Mouse (Mus musculus) mouse embryonic stem cell (cell line): ENCODE results near the gene Map4k4.

Source experiments
- in situ Hi-C, 2 experiments: fragments of 300-500 bp; cut with MboI; formaldehyde crosslinking; loops; 1 replicate in 1 of 2; 3 replicates in 1 of 2; pipeline ENCODE4 v1.14.3; 2019 to 2020; ENCODE audit warnings: low sequenced_read_pairs in 2 of 2, low pct_unique_long_range_greater_than_20kb in 1 of 2, mixed read lengths in 1 of 2; ENCODE audit not compliant: unreplicated experiment in 1 of 2

Gene Map4k4

DNA sequence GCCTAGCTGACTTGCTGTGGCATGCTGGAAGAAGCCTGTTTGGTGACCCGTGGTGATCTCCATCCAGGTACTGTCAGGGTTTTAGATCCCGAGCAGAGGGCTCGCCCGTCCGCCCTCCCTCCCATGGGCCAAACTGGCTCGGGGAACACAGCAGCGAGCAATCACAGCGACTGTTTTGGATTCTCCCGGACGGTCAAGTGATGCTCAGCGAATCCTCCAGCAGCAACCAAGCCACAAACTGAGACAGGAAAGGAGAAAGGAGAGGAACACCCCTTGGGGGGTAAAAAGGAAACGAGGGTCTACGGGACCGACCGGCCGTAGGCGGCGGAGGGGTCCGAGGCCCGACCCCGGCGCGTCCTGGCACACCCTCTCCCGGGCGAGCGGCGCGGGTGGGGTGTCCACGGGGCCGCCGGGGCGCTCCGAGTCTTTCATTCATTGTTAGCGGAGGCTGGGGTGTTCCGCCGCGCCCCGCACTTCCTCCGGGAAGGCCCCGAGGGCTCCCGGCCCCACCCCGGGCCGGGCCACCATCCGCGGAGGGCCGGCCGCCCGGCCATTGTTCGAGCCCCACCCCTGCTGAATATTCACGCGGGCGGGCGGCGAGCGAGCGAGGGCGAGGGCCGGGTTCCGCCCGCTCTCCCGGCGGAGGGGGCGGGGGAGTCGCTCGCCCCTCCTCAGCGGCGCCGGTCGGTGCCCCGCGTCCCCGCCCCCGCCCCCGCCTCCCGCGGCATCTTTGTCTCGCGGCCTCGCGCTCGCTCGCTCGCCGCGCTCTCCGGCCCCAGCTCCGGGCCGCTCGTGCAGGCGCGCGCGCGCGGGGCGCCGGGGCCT, at the start of gene Map4k4:
Gene Map4k4 (plus strand): TSS at position 733 of the 825 bp plus-strand sequence.
- in situ Hi-C loops: no loop called here

DNA sequence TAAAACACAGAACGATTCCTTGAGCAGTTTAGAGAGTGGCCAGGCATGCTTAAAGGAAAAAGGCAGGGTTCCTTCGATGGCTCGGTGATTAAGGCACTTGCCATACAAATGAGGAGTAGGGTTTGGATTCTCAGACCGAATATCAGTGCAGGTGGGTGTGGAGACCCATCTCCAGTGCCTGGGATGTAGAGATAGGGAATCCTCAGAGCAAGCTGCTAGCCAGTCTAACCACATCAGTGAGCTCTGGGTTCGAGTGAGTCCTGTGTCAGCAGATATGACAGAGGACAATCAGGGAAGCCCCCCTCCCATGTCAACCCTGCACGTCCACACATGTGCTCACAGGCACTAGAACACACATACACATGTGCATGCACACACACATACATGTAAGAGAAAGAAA, 44.8 kb upstream of the Map4k4 start:
- in situ Hi-C loops: no loop called here

DNA sequence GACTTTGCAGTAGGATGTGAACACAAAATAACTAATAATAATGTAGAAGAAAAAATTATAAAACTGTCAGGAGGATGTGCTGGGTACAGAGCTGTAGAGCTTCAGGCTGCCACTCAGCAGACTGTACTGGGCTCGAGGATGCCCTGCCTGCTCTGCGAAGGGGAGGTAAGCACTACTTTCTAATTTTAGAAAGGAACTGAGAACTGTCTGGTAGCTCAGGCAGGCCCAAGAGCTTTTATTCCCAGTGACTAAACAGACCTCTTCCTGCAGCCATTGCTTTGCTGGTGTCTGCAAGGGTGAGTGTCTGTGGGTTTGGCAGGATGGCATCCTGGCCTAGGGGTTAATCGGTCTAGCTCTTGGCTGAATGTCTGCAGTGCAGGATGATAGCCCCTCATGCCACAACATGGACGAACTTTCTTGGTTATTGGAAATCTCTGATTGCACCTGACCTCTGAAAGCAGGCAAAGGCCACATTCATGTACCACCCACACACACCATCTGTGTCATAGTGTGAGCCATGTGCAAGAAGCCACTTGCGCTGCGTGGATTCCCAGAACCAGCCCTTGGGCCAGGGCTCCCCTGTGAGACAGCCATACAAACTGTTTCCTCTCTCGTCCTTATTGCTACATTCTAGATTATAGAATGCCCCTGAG, 43.8 kb upstream of the Map4k4 start:
- in situ Hi-C loops: no loop called here

DNA sequence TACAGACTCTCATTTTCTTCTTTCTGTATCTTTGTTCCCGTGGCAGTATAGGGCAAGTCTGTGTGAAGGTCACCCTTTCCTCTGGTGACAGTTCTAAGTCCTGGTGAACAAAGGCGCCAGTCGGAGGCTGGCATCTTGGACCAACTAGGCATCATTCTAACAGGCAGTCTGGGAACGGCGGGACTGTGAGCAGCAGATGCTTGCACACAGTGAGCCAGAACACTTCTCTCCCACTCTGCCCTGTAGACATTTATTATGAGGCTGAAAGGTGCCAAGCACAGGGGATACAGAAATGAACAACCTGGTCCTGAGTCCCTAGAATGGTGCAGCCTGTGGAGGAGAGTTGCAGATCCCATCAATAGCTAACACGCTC, 43.3 kb upstream of the Map4k4 start:
- in situ Hi-C loops: no loop called here

DNA sequence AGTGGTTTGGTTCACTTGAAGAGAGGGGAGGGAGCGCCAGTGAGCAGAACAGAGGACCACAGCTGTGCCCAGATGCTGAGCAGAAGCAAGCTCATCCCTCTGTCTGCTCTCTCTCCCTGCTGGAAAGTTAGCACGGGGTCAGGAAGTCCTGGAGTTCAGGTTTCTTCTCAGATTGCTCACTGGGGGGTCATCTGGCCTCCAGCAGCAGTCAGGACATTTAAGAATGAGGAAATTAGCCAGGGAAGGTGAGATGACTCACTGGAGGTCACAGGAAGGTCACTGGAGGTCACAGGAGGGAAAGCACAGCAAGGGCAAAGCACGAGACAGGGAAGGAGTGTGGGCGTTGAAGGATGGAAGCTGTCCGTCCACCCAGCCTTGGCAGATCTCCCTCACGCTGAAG, 41.5 kb upstream of the Map4k4 start:
- in situ Hi-C loops: no loop called here

DNA sequence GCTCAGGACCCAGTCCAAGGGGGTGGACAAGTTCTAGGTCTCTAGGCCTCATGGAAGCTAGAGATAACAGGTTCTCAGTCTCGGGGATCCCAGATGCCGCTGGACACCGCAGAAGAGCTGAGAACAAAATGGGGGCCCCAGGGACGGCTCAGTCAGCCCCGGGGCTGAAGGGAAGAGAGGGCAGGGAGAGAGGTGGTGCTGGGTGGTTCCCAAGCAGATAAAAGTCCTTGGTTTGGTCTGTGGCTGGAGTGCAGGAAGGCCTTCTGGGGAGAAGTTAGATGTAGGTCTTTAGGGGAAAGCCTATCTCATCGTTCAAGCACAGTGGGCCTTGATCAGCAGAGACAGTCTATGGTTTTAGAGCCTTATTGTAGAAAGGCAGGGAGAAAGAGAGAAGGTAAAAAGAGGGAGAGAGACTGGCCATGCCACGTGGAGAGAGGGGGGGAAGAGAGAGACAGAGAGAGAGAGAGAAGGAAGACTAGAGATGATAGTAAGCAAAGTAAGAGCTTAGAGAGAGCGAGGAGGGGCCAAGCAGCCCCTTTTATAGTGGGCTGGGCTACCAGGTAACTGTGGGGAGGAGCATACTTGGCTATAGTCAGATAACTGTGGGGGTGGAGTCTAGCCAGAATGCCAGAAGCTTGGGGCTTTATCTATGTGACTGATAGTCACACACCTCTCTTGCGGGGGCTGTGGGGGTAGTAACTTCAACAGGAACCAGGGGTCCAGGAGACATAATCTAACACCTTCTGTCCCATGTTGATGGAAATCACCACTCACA, 34.2 kb upstream of the Map4k4 start:
- in situ Hi-C loops: no loop called here

DNA sequence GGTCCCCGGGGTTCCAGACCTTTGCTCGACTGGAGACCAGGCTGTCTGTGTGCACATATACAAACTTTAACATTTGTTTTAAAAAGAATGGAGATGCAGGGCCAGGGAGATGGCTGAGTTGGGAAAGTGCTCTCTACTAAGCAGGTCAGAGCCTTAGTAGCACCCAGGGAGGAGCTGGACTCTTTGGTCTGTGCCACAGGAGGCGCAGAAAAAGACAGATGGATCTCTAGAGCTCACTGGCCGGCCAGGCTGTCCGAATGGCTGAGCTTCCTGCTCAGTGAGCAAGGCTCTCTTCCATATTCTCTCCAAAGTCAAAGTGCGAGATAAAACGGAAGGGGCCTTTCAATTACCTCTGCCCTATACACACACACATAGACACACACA, 33.6 kb upstream of the Map4k4 start:
- in situ Hi-C loops: no loop called here

DNA sequence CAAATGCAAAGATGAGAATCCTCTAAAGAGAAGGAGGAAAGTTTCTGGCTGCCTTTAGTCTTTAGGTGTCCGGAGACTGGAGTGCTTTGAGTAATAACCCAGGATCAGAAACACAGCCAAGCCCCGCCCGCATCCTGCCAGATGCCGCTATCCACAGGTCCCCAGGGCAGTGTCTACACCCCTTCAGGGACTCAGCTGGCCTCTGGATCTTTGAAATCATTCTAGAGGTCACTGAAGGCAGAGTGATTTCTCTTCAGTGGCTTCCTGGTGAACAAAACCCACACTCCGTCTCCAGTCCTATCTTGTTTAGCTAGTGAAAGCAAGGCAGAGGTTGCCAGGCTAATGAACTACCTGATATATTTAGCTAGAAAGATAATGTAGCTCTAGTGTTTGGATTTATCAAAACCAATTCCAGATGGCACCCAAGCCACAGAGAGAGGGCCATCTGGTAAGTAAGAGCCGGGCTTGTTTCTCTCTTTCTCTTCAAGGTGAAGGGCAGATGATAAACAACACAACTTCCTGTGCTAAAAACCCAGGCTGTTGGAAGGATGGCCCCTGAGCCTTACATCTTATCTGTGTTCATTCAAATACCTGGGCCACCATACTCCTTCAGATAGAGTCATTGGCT, 32.6 kb upstream of the Map4k4 start:
- in situ Hi-C loops: no loop called here

DNA sequence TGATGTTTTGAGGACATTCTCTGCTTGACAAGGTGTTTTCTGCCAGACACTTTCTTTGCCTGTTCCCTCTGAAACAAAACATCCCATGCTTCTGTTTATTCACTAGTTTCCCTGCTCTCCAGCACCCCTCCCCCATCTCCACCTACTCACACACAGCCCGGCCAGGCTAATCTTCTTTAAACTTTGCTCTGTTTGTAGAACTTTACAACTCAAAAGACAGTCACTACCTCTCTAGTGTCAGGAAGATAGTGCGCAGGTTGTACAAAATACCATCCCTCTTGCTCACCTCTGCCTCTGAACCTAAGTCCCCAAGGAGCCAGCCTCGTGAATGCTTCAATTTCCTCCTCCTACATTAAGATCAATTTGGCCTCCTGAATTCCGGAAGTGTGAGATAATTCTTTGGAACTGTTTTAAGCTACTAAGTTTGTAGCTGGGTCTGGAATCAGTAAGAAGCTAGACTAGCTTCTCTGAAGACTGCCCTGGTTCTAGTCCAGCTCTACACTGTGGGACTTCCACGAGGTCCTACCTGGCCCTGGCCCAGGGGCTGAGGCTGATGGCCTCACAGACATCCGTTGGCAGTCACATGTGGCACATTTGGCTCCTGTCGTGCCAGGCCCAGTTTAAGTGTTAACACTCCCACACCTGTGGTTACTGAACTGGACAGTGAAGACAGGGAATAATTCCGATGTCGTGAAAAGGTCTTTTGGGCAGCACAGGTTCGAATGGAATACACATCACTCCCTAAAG, 31.7 kb upstream of the Map4k4 start:
- in situ Hi-C loops: no loop called here

DNA sequence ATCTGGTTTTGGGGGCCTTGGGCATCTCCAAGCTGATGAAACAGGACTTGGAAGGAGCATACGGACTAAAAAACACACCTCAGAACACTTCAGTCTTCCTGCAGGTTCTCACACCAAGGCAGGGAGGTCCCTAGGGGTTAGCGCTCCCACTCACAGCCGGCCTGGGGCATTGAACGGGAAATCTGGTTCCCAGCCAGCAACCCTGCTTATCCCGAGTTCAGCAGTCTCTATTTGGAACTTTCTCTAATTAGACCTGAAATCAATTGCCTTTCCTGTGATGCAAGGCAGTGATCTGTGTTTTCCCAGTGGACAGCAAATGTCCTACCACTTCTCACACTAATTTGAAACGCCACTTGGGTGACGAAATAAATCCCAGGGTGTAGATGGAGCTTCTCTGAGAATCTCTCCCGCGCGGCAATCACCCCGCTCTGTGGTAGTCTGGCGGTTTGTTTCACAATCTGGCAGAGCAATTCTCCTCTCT, 31.0 kb upstream of the Map4k4 start:
- in situ Hi-C loops: no loop called here

DNA sequence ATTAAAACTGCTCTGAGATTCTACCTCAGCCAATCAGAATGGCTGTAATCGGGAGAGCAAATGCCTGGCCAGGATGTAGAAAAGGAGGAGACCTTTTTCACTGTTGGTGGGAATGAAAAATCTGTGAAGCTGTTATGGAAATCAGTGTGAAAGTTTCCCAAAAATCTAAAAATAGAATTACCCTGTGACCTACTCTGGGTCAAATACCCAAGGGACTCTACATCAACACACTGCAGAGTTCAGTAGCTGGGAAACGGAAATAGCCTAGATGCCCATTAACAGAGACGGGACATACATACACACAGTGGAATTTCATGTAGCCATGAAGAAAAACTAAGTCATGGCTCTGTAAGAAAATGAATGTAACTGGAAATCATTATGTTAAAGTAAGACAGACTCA, 22.7 kb upstream of the Map4k4 start:
- in situ Hi-C loops: no loop called here

DNA sequence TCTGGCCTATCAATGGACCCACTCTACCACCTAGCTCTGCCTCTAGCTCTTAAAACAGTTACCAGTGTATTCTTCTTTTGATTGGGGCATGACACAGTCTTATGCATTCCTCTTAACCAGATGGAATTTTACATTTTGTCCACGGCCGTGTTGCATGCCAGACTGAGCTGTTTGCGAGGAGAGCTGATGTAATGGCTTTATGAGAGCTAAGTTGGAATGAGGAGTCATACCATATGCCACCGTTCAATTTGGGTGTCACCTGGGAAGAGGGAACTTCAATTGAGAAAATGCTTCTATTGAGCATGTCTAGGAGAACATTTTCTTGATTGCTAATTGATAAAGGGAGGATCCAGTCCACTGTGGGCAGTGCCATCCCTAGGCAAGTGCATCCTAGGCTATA, 18.2 kb upstream of the Map4k4 start:
- in situ Hi-C loops: no loop called here

DNA sequence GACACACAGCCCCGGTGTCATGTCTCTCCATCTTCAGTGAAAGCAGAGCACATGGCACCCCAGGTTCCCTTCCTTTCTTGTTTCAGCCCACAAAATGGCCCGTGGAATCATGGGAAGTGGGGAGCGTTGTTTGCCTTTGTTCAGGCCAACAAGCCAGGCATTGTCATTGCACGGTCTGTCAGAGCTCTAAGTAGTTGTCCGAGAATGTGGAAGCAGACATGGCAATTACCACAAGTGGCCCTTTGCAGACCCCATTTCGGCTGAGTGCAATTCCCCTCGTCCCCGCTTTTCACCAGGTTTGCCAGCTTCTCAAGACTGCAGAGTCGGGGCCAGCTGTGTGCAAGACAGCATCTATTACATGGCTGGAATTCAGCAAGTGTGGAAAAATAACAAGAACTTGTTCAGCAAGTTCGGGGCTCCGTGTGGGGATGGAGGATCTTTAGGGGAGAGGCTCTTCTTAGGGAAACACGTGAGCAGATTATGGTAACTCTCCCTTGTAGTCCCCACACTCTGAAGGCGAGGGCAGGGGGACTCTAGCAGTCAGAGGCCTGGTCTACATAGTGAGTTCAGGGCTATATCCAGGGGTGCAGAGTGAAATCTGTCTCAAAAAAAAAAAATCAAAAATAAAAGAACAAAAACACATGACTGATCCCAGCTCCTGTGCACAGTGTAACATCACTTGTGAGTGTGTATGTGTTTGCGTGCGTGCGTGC, 15.8 kb upstream of the Map4k4 start:
- in situ Hi-C loops: no loop called here

DNA sequence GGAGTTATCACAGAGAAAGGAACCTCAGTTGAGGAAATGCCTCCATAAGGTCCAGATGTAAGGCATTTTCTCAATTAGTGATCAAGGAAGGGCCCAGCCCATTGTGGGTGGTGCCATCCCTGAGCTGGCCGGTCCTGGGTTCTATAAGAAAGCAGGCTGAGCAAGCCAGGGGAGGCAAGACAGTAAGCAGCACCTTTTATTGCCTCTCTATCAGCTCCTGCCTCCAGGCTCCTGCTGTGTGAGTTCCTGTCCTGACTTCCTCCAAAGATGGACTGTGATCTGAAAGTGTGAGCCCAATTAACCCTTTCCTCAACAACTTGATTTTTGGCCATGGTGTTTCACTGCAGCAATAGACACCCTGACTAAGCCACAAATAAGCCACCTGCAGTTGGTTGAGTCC, 12.7 kb upstream of the Map4k4 start:
- in situ Hi-C loops: no loop called here

DNA sequence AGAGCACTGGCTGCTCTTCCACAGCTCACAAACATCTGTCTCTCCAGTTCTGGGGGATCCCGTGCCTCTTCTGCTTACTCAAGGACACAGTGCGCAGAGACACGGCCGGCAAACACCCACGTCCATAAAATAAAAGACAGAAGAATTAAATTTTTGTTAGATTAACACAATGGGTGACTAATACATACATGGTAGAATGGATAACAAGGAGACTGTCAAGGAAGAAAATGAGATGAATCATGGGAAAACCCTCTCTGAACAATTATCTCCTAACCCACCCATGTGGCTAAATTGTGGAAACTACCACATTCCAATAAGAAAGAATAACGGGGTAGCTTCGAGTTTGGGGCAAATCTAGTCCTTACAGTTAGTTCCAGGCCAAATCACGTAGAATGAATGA, 11.3 kb upstream of the Map4k4 start:
- in situ Hi-C loops: no loop called here

DNA sequence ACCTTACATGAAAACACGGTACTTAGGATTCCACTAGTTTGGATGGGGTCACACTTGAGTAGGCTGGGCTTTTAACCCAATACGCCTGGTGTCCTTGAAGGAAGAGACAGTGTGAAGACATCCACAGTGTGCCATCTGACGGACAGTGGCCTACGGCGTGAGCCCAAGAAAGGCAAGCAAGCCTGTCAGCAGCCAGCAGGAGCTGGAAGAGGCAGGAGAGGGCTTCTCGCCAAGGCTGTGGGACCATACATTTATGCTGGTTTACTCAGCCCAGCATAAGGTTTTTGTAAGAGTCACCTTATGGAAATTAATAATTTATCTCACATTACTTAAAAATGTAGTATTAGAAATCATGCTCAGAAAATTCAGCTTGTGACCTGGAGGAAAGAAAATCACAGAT, 10.7 kb upstream of the Map4k4 start:
- in situ Hi-C loops: no loop called here

DNA sequence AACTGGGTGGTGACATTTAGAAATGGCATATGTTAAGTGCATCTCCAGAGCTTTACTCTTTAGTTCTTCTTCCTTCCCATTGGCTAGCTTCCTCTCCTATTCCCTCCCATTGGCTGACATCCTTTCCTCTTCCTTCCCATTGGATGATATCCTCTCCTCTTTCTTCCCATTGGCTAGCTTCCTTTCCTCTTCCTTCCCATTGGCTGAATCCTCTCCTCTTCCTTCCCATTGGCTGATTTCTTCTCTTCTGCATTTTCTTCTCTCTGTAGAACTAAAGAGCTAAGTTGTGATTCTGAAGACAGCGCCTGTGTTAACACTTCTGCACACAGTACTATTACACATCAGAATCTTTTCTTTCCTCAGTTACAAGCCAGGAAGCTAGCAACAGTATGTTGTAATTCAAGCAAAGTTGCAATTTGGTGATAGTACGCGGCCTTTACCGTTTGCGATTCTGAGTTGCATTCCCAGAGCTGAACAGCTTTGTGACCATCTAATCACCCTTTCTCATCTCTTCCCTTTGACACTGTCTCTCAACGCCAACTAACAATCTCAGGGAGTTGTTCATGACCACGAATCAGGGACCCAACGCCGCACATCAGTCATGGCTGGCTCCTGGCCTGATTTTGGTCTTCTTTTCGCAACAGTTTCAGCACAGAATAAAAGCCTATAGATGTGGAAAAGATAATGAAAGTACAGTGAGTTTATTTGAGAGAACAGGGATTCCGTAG, 7.4 kb upstream of the Map4k4 start:
- in situ Hi-C loops: no loop called here
